Mouse (Mus musculus) G1E (cell line): ENCODE data around the gene Fbxo36.

Experiments used
- CTCF ChIP-seq: IDR thresholded peaks from 2 replicates; pipeline ENCODE4 v1.5.1; 2012; ENCODE audit warnings: low read depth, low read length, inconsistent platforms, mixed read lengths
- GATA1 ChIP-seq: IDR thresholded peaks from 2 replicates; pipeline ENCODE4 v1.6.1; 2012; ENCODE audit warnings: borderline replicate concordance, low read length, inconsistent platforms, mixed read lengths
- TAL1 ChIP-seq: conservative IDR thresholded peaks from 2 replicates; pipeline ENCODE4 v1.6.1; 2012; ENCODE audit warnings: low read depth, low read length, inconsistent platforms, mixed read lengths

DNA sequence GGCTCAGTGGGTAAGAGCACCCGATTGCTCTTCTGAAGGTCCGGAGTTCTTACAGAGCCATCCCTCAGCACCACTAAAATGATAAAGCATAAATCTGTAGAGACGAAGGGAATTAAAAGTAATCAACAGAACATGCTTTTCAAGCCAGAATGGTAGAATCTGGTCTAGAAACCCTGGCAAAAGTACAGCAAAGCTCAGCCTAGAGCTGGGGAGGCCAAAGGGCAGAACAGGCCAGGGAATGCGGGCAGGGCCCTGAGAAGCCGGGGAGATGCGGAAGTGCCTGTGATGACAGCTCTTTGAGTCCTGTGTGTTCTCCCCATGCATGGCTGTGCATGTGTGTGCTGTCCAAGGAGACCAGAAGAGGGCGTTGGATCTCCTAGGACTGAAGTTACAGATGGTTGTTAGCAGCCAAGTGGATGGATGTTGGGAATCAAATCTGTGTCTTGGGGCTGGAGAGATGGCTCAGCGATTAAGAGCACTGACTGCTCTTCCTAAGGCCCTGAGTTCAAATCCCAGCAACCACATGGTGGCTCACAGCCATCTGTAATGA is 40.0 kb downstream of the Fbxo36 start:
- TF ChIP-seq CTCF (no peak), TAL1 (no peak), GATA1 (no peak)
